Mouse (Mus musculus) CH12.LX (cell line): ENCODE data around the gene Runx3. TPM values are rescaled to one million over a fixed set of nuclear protein-coding genes. Genes with fewer than 3 reads are reported as not detected.

Experiments
- DNase-seq: peaks from one replicate; pipeline ENCODE4 v3.0.0-alpha.2; 2013; ENCODE audit errors: extremely low read depth
- H3K27ac ChIP-seq: 2 replicates; pipeline ENCODE4 v1.5.1; 2012; ENCODE audit warnings: low read depth, mild to moderate bottlenecking, control low read depth, moderate library complexity; ENCODE audit not compliant: insufficient read depth
- H3K27me3 ChIP-seq: replicated peaks from 2 replicates; pipeline ENCODE3; 2012; ENCODE audit warnings: inconsistent platforms
- H3K36me3 ChIP-seq, 2 experiments: replicated peaks in 1 of 2; 2 replicates each; pipeline versions ENCODE3 to v1.6.1; 2012; ENCODE audit warnings: inconsistent platforms in 1 of 2, low read length in 1 of 2, mild to moderate bottlenecking in 1 of 2, mixed read lengths in 1 of 2, moderate library complexity in 1 of 2; ENCODE audit not compliant: control insufficient read depth in 1 of 2, insufficient read depth in 1 of 2
- H3K4me1 ChIP-seq, 2 experiments: 2 replicates each; pipeline ENCODE4 v1.6.1; 2012; ENCODE audit warnings: inconsistent platforms in 1 of 2, moderate library complexity in 1 of 2; ENCODE audit not compliant: insufficient read depth in 2 of 2, control insufficient read depth in 1 of 2
- H3K4me2 ChIP-seq: 2 replicates; pipeline ENCODE4 v1.6.1; 2012; ENCODE audit warnings: low read depth, mild to moderate bottlenecking, control low read depth; ENCODE audit not compliant: poor library complexity, insufficient read depth, severe bottlenecking
- H3K4me3 ChIP-seq, 3 experiments: fragments of 150-350 bp in 1 of 3; sonication (generic) in 1 of 3; replicated peaks in 1 of 3; 2 replicates each; pipeline versions ENCODE3 to v1.5.1; 2011 to 2012; ENCODE audit warnings: low read depth in 2 of 3, low read length in 2 of 3, mild to moderate bottlenecking in 2 of 3, moderate library complexity in 2 of 3, control low read depth in 1 of 3, improper control_type of control experiment in 1 of 3, inconsistent platforms in 1 of 3, mixed read lengths in 1 of 3; ENCODE audit not compliant: poor library complexity in 1 of 3
- H3K79me2 ChIP-seq: replicated peaks from 2 replicates; pipeline ENCODE4 v1.6.1; 2012; ENCODE audit warnings: mild to moderate bottlenecking, moderate library complexity; ENCODE audit not compliant: control insufficient read depth, poor library complexity, insufficient read depth, severe bottlenecking; ENCODE audit errors: extremely low read depth
- H3K9ac ChIP-seq: 2 replicates; pipeline ENCODE4 v1.6.1; 2012; ENCODE audit warnings: low read depth, mild to moderate bottlenecking, control low read depth, moderate library complexity; ENCODE audit not compliant: insufficient read depth
- H3K9me3 ChIP-seq: replicated peaks from 2 replicates; pipeline ENCODE3; 2012; ENCODE audit warnings: low read length, inconsistent platforms, mixed read lengths
- CHD1 ChIP-seq: IDR thresholded peaks from 2 replicates; pipeline ENCODE4 v1.6.1; 2012; ENCODE audit warnings: low read depth, low read length, improper control_type of control experiment, inconsistent platforms
- E2F4 ChIP-seq: IDR thresholded peaks from 2 replicates; pipeline ENCODE4 v1.6.1; 2011; ENCODE audit warnings: low read depth, low read length, improper control_type of control experiment; ENCODE audit not compliant: insufficient replicate concordance
- ELF1 ChIP-seq: IDR thresholded peaks from 2 replicates; pipeline ENCODE4 v1.6.1; 2014; ENCODE audit warnings: low read depth, mild to moderate bottlenecking, inconsistent platforms, low read length, improper control_type of control experiment
- EP300 ChIP-seq: IDR thresholded peaks from 2 replicates; pipeline ENCODE4 v1.6.1; 2011; ENCODE audit warnings: low read length, improper control_type of control experiment
- ETS1 ChIP-seq: conservative IDR thresholded peaks from 2 replicates; pipeline ENCODE4 v1.6.1; 2012; ENCODE audit warnings: low read depth, mild to moderate bottlenecking, inconsistent platforms, low read length, improper control_type of control experiment, moderate library complexity
- GABPA ChIP-seq: IDR thresholded peaks from 2 replicates; pipeline ENCODE4 v1.6.1; 2012; ENCODE audit warnings: low read depth, low read length, improper control_type of control experiment, inconsistent platforms; ENCODE audit not compliant: insufficient replicate concordance
- HCFC1 ChIP-seq: IDR thresholded peaks from 2 replicates; pipeline ENCODE4 v1.6.1; 2012; ENCODE audit warnings: low read depth, mild to moderate bottlenecking, inconsistent platforms, low read length, improper control_type of control experiment
- JUN ChIP-seq: IDR thresholded peaks from 2 replicates; pipeline ENCODE4 v1.6.1; 2011; ENCODE audit warnings: low read depth, mild to moderate bottlenecking, low read length, improper control_type of control experiment, moderate library complexity; ENCODE audit not compliant: insufficient read depth
- KAT2A ChIP-seq: IDR thresholded peaks from 2 replicates; pipeline ENCODE4 v1.6.1; 2012; ENCODE audit warnings: low read length, improper control_type of control experiment, inconsistent platforms; ENCODE audit not compliant: insufficient replicate concordance
- MAX ChIP-seq: IDR thresholded peaks from 2 replicates; pipeline ENCODE4 v1.6.1; 2011; ENCODE audit warnings: low read length, improper control_type of control experiment
- NRF1 ChIP-seq: IDR thresholded peaks from 2 replicates; pipeline ENCODE4 v1.6.1; 2014; ENCODE audit warnings: low read depth, mild to moderate bottlenecking, inconsistent platforms, low read length, improper control_type of control experiment, moderate library complexity
- PAX5 ChIP-seq: IDR thresholded peaks from 2 replicates; pipeline ENCODE4 v1.6.1; 2012; ENCODE audit warnings: low read length, inconsistent platforms, mixed read lengths
- POLR2A ChIP-seq: IDR thresholded peaks from 2 replicates; pipeline ENCODE4 v1.6.1; 2011; ENCODE audit warnings: low read depth, mild to moderate bottlenecking, improper control_type of control experiment, low read length
- POLR2AphosphoS2 ChIP-seq: IDR thresholded peaks from 2 replicates; pipeline ENCODE4 v1.6.1; 2011; ENCODE audit warnings: low read depth, low read length, improper control_type of control experiment
- RAD21 ChIP-seq: IDR thresholded peaks from 2 replicates; pipeline ENCODE4 v1.6.1; 2011; ENCODE audit warnings: low read depth, mild to moderate bottlenecking, low read length, improper control_type of control experiment, moderate library complexity
- RCOR1 ChIP-seq: conservative IDR thresholded peaks from 2 replicates; pipeline ENCODE4 v1.6.1; 2012; ENCODE audit warnings: low read depth, mild to moderate bottlenecking, inconsistent platforms, low read length, improper control_type of control experiment
- SIN3A ChIP-seq: IDR thresholded peaks from 2 replicates; pipeline ENCODE4 v1.6.1; 2012; ENCODE audit warnings: low read length, improper control_type of control experiment, inconsistent platforms
- SMC3 ChIP-seq: IDR thresholded peaks from 2 replicates; pipeline ENCODE4 v1.6.1; 2011; ENCODE audit warnings: low read depth, low read length, improper control_type of control experiment
- TBP ChIP-seq: conservative IDR thresholded peaks from 2 replicates; pipeline ENCODE4 v1.6.1; 2011; ENCODE audit warnings: low read depth, low read length, improper control_type of control experiment
- UBTF ChIP-seq: IDR thresholded peaks from 2 replicates; pipeline ENCODE4 v1.6.1; 2012; ENCODE audit warnings: low read depth, mild to moderate bottlenecking, inconsistent platforms, low read length, improper control_type of control experiment, moderate library complexity
- USF1 ChIP-seq: IDR thresholded peaks from 2 replicates; pipeline ENCODE4 v1.6.1; 2014; ENCODE audit warnings: low read depth, mild to moderate bottlenecking, inconsistent platforms, low read length, improper control_type of control experiment
- USF2 ChIP-seq: conservative IDR thresholded peaks from 2 replicates; pipeline ENCODE4 v1.6.1; 2011; ENCODE audit warnings: low read depth, low read length, improper control_type of control experiment
- ZC3H11A ChIP-seq: IDR thresholded peaks from 2 replicates; pipeline ENCODE4 v1.6.1; 2012; ENCODE audit warnings: low read depth, mild to moderate bottlenecking, inconsistent platforms, low read length, improper control_type of control experiment
- ZKSCAN1 ChIP-seq: IDR thresholded peaks from 2 replicates; pipeline ENCODE4 v1.6.1; 2012; ENCODE audit warnings: low read depth, inconsistent platforms, low read length, improper control_type of control experiment, borderline replicate concordance
- ZNF384 ChIP-seq: IDR thresholded peaks from 2 replicates; pipeline ENCODE4 v1.6.1; 2012; ENCODE audit warnings: low read depth, low read length, improper control_type of control experiment, inconsistent platforms
- dilution Hi-C: fragments of 300-500 bp; cut with MboI; formaldehyde crosslinking; loops from 2 replicates; pipeline ENCODE4 v1.14.3; 2020; ENCODE audit warnings: low sequenced_read_pairs; ENCODE audit not compliant: extremely low pct_unique_long_range_greater_than_20kb, extremely low pct_ligation_motif_present
- in situ Hi-C: fragments of 300-500 bp; cut with MboI; formaldehyde crosslinking; loops from 3 replicates; pipeline ENCODE4 v1.14.3; 2019; ENCODE audit warnings: low sequenced_read_pairs, low pct_ligation_motif_present, low pct_unique_long_range_greater_than_20kb, mixed read lengths
- polyA plus RNA-seq: library from polyadenylated mRNA; unstranded; fragments of >175 nt; gene quantifications from 2 replicates; pipeline ENCODE4 v1.2.1, GENCODE M21; 2012; ENCODE audit warnings: low read depth; ENCODE audit not compliant: insufficient read length
- total RNA-seq, 2 experiments: library from RNA; depleted of rRNA; stranded (reverse); fragments of 300-350 nt in 1 of 2; fragments of >200 nt in 1 of 2; gene quantifications; 2 replicates each; pipeline ENCODE4 v1.2.3; 2012 to 2014

Runx3 gene
- total and polyA plus RNA-seq, 3 experiments = 5.0 to 61.1 (median 19.7) TPM

DNA sequence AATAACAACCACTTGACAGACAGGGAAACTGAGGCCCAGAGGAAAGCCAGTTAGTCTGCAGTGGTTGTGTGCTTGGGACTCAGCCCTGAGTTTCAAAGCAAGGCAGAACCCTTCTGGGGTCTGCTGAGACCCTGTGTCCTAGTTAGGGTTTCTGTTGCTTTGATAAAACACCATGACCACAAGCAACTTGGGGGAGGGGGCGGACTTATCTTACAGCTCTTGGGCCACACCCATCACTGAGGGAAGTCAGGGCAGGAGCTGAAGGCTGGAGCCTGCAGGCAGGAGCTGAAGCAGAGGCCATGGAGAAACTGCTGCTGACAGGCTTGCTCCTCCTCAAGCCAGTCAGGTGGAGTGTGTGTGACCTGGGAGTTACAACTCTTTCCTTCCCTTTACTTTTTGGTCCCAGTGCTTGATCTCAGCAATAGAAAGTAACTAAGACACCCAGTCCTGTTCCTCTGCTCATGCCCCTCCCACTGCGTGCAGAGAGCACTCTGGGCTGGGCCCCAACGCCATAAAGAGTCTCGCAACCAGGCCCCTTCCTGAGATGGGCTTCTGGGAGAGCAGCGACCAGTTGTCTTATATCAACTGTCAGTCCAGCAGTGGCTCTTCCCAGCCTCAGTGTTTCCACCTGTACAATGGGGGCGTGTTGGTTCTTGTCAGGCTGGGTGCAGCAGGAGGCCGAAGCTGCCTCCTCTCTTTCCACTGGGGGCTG is 47.5 kb downstream of the Runx3 start:
- H3K4me1 ChIP-seq = peaks cover 0 to 22% of the 10 kb centered on the region in 2 experiments; a peak in 2 of 4 replicates
- peaks cover 94 to 99% of the 10 kb centered on the region in 2 experiments for H3K36me3 ChIP-seq
- in situ Hi-C loops = no loop called here
- peaks cover 6% of the 10 kb centered on the region for H3K79me2 ChIP-seq
- no peak overlapping the region for H3K4me2 ChIP-seq
- no peak overlapping the region for H3K9ac ChIP-seq
- no peaks in the 10 kb centered on the region for H3K27me3 ChIP-seq
- H3K9me3 ChIP-seq = no peaks in the 10 kb centered on the region
- DNase-seq = no peak
- H3K4me3 ChIP-seq = no peak overlapping the region
- no peak overlapping the region for H3K27ac ChIP-seq
- no peak for TF ChIP-seq CHD1
- TF ChIP-seq POLR2A = no peak
- TF ChIP-seq KAT2A = no peak
- TF ChIP-seq, all 38 proteins: peak for 0
- dilution Hi-C loops = no loop called here

DNA sequence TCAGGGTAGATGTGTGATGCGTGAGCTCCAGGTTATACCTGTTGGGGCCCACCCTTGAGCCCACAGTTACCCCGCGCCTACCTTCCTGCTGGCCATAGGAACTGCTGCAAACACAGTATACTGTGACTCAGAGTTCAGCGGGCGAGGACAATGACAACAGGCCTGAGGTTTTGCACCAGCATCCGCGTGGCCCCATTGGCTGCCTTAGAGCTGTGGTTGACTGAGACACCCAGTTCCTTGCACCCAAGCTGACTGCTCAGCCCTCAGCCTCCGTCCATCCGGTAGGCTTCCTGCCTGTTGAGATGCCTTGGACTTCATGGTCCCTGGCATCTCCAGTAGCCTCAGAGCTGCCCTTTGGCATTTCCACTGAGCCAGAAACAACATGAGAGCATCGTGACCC is 48.6 kb downstream of the Runx3 start:
- in situ Hi-C loops = no loop called here

DNA sequence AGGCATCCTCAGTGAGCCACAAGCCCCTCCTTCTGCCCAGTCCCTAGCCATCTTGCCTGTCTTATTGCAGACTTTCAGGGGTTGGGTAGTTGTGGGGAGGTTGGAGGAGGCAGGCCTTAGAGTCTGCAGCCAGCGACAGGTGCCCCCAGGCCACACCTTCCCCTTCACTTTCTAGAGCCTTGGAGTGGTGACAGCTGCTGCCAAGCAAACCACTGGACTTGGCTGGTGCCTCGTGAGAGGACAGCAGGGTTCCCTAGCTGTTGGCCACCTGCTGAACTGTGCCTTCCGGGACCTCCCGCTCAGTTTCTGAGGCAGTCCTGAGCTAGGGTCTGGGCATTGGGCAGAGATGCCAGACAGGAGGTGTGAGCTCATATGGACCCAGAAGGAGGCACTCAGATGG is 49.0 kb downstream of the Runx3 start:
- Histone ChIP-seq H3K9me3 (no peaks in the 10 kb centered on the region), H3K4me1 (peaks cover 0 to 13% of the 10 kb centered on the region in 2 experiments; a peak in 2 of 4 replicates), H3K9ac (no peak overlapping the region), H3K27me3 (no peaks in the 10 kb centered on the region), H3K36me3 (peaks cover 94 to 99% of the 10 kb centered on the region in 2 experiments), H3K4me3 (no peak overlapping the region), H3K4me2 (no peak overlapping the region), H3K79me2 (peaks cover 1% of the 10 kb centered on the region; the same call in 1 of the 2 replicates), H3K27ac (no peak overlapping the region)
- dilution Hi-C loops = no loop called here
- in situ Hi-C loops = no loop called here
- DNase-seq = no peak
- TF ChIP-seq ELF1 = no peak
- no peak for TF ChIP-seq KAT2A
- TF ChIP-seq E2F4 = no peak
- no peak for TF ChIP-seq POLR2A
- TF ChIP-seq RAD21 = no peak
- TF ChIP-seq SIN3A = no peak
- no peak for TF ChIP-seq USF2
- TF ChIP-seq JUN = no peak
- TF ChIP-seq SMC3 = no peak
- TF ChIP-seq HCFC1 = no peak

More for the DNA sequence above, 48.6 kb downstream of the Runx3 start:
- peaks cover 0 to 14% of the 10 kb centered on the region in 2 experiments; a peak in 2 of 4 replicates for H3K4me1 ChIP-seq
- H3K27me3 ChIP-seq = no peaks in the 10 kb centered on the region
- peaks cover 1% of the 10 kb centered on the region; the same call in 1 of the 2 replicates for H3K79me2 ChIP-seq
- H3K9ac ChIP-seq = no peak overlapping the region
- peaks cover 94 to 99% of the 10 kb centered on the region in 2 experiments for H3K36me3 ChIP-seq
- DNase-seq = no peak
- H3K4me3 ChIP-seq = no peak overlapping the region
- no peak overlapping the region for H3K4me2 ChIP-seq
- TF ChIP-seq NRF1 = no peak
- TF ChIP-seq ETS1 = no peak
- TF ChIP-seq RAD21 = no peak
- no peak for TF ChIP-seq UBTF
- TF ChIP-seq ZC3H11A = no peak
- no peak for TF ChIP-seq RCOR1
- TF ChIP-seq USF1 = no peak
- no peak for TF ChIP-seq JUN
- no peak for TF ChIP-seq ZKSCAN1
- TF ChIP-seq PAX5 = no peak
- TF ChIP-seq E2F4 = no peak
- no peak for TF ChIP-seq POLR2AphosphoS2
- no peak for TF ChIP-seq ZNF384
- no peak for TF ChIP-seq GABPA
- no peak for TF ChIP-seq EP300
- no peak for TF ChIP-seq MAX
- no peak for TF ChIP-seq SIN3A
- TF ChIP-seq CHD1 = no peak
- no peak for TF ChIP-seq TBP
- dilution Hi-C loops = no loop called here
- H3K9me3 ChIP-seq = no peaks in the 10 kb centered on the region
- H3K27ac ChIP-seq = no peak overlapping the region
